Mouse (Mus musculus): ENCODE results near the gene Tsga10ip. TPM values are rescaled to one million over a fixed set of nuclear protein-coding genes. Genes with fewer than 3 reads are reported as not detected.

Tsga10ip gene
- polyA plus RNA-seq, 1 experiment from 2014 or later, result 0.15 TPM

GRCm38 (mm10) chr19:5345297-5346131 is 56.8 kb downstream of the Tsga10ip start:
- Histone ChIP-seq H3K9ac (replicated peaks; ENCODE audit: low read length) (no peak overlapping the region), H3K4me2 (ENCODE audit: low read depth, low read length) (no peak overlapping the region)
- no peak for ATAC-seq (replicated peaks; ENCODE audit: insufficient number of reproducible peaks, low FRiP score, low TSS enrichment, low read depth)

GRCm38 (mm10) chr19:5341360-5341759 is 61.0 kb downstream of the Tsga10ip start:
- Histone ChIP-seq H3K36me3 (replicated peaks; ENCODE audit: control insufficient read depth, insufficient read depth, low read depth, low read length) (no peaks in the 10 kb centered on the region), H3K27me3 (ENCODE audit: control insufficient read depth, insufficient read depth, low read length) (no peaks in the 10 kb centered on the region), H3K9ac (replicated peaks; ENCODE audit: low read length) (no peak overlapping the region), H3K9me3 (replicated peaks; ENCODE audit: control insufficient read depth, low read length) (no peaks in the 10 kb centered on the region), H3K4me1 (ENCODE audit: control insufficient read depth, insufficient read depth, low read length) (no peaks in the 10 kb centered on the region), H3K27ac (replicated peaks; ENCODE audit: low read depth, low read length) (no peak overlapping the region), H3K4me2 (ENCODE audit: low read depth, low read length) (no peak overlapping the region), H3K4me3 (ENCODE audit: low read depth, low read length) (no peak overlapping the region)
- WGBS, result 94% methylated on average over 7 of the region's 7 CpGs
- DNase-seq (ENCODE audit: low spot score), result no peak
- ATAC-seq (replicated peaks; ENCODE audit: insufficient number of reproducible peaks, low FRiP score, low TSS enrichment, low read depth), result no peak

More at GRCm38 (mm10) chr19:5345297-5346131, 56.8 kb downstream of the Tsga10ip start:
- H3K36me3 ChIP-seq (replicated peaks; ENCODE audit: control insufficient read depth, insufficient read depth, low read depth, low read length), result no peaks in the 10 kb centered on the region
- no peak overlapping the region for H3K27ac ChIP-seq (replicated peaks; ENCODE audit: low read depth, low read length)
- no peaks in the 10 kb centered on the region for H3K4me1 ChIP-seq (ENCODE audit: control insufficient read depth, insufficient read depth, low read length)
- H3K9me3 ChIP-seq (replicated peaks; ENCODE audit: control insufficient read depth, low read length), result no peaks in the 10 kb centered on the region
- H3K4me3 ChIP-seq (ENCODE audit: low read depth, low read length), result no peak overlapping the region
- no peaks in the 10 kb centered on the region for H3K27me3 ChIP-seq (ENCODE audit: control insufficient read depth, insufficient read depth, low read length)
- DNase-seq (ENCODE audit: low spot score), result no peak
- WGBS, result 58% methylated on average over 6 of the region's 6 CpGs

Other genes with a start within 250 kb of the Tsga10ip start
- gene Pacs1, start 129.4 kb downstream of the Tsga10ip start, polyA plus RNA-seq (2014; fragmentation: Nextera tagmentation; extraction: Ambion mirVana), result 24.4 and 28.4 TPM in 2 replicates
- 375 and 387 TPM in 2 replicates for gene Sf3b2, start 107.1 kb downstream of the Tsga10ip start, polyA plus RNA-seq (2014; fragmentation: Nextera tagmentation; extraction: Ambion mirVana)
- gene Gal3st3, start 104.2 kb downstream of the Tsga10ip start, polyA plus RNA-seq (2014; fragmentation: Nextera tagmentation; extraction: Ambion mirVana), result 8.5 and 11.3 TPM in 2 replicates
- gene Catsper1, start 66.8 kb downstream of the Tsga10ip start, polyA plus RNA-seq (2014; fragmentation: Nextera tagmentation; extraction: Ambion mirVana), result not detected in 2 replicates
- gene Cst6, start 53.0 kb downstream of the Tsga10ip start, polyA plus RNA-seq (2014; fragmentation: Nextera tagmentation; extraction: Ambion mirVana), result 0.69 and 1.3 TPM in 2 replicates
- 58.2 and 63.7 TPM in 2 replicates for gene Eif1ad, start 35.8 kb downstream of the Tsga10ip start, polyA plus RNA-seq (2014; fragmentation: Nextera tagmentation; extraction: Ambion mirVana)
- 464 and 487 TPM in 2 replicates for gene Banf1, start 35.4 kb downstream of the Tsga10ip start, polyA plus RNA-seq (2014; fragmentation: Nextera tagmentation; extraction: Ambion mirVana)
- 72.9 and 76.1 TPM in 2 replicates for gene Sart1, start 13.8 kb downstream of the Tsga10ip start, polyA plus RNA-seq (2014; fragmentation: Nextera tagmentation; extraction: Ambion mirVana)
- 204 and 213 TPM in 2 replicates for gene Drap1, start 22.5 kb upstream of the Tsga10ip start, polyA plus RNA-seq (2014; fragmentation: Nextera tagmentation; extraction: Ambion mirVana)
- 33.2 and 36.7 TPM in 2 replicates for gene AI837181, start 22.6 kb upstream of the Tsga10ip start, polyA plus RNA-seq (2014; fragmentation: Nextera tagmentation; extraction: Ambion mirVana)
- not detected in 2 replicates for gene Fosl1, start 45.0 kb upstream of the Tsga10ip start, polyA plus RNA-seq (2014; fragmentation: Nextera tagmentation; extraction: Ambion mirVana)
- 7.5 and 7.8 TPM in 2 replicates for gene Ccdc85b, start 55.4 kb upstream of the Tsga10ip start, polyA plus RNA-seq (2014; fragmentation: Nextera tagmentation; extraction: Ambion mirVana)
- gene Fibp, start 58.1 kb upstream of the Tsga10ip start, polyA plus RNA-seq (2014; fragmentation: Nextera tagmentation; extraction: Ambion mirVana), result 105 and 115 TPM in 2 replicates
- 1.1 and 1.4 TPM in 2 replicates for gene Ctsw, start 66.0 kb upstream of the Tsga10ip start, polyA plus RNA-seq (2014; fragmentation: Nextera tagmentation; extraction: Ambion mirVana)
- 80.9 and 91.9 TPM in 2 replicates for gene Efemp2, start 71.4 kb upstream of the Tsga10ip start, polyA plus RNA-seq (2014; fragmentation: Nextera tagmentation; extraction: Ambion mirVana)
- gene Mus81, start 85.9 kb upstream of the Tsga10ip start, polyA plus RNA-seq (2014; fragmentation: Nextera tagmentation; extraction: Ambion mirVana), result 29.6 and 39.2 TPM in 2 replicates
- gene Cfl1, start 87.9 kb upstream of the Tsga10ip start, polyA plus RNA-seq (2014; fragmentation: Nextera tagmentation; extraction: Ambion mirVana), result 3,308 and 3,397 TPM in 2 replicates
- not detected in 2 replicates for gene 1700020D05Rik, start 101.3 kb upstream of the Tsga10ip start, polyA plus RNA-seq (2014; fragmentation: Nextera tagmentation; extraction: Ambion mirVana)
- gene Snx32, start 108.0 kb upstream of the Tsga10ip start, polyA plus RNA-seq (2014; fragmentation: Nextera tagmentation; extraction: Ambion mirVana), result 8.7 and 9.8 TPM in 2 replicates
- 0.62 and 1.4 TPM in 2 replicates for gene Ovol1, start 158.1 kb upstream of the Tsga10ip start, polyA plus RNA-seq (2014; fragmentation: Nextera tagmentation; extraction: Ambion mirVana)
- 1.7 and 2.1 TPM in 2 replicates for gene Ap5b1, start 165.5 kb upstream of the Tsga10ip start, polyA plus RNA-seq (2014; fragmentation: Nextera tagmentation; extraction: Ambion mirVana)
- gene Rnaseh2c, start 199.3 kb upstream of the Tsga10ip start, polyA plus RNA-seq (2014; fragmentation: Nextera tagmentation; extraction: Ambion mirVana), result 156 and 157 TPM in 2 replicates
- gene Kat5, start 207.7 kb upstream of the Tsga10ip start, polyA plus RNA-seq (2014; fragmentation: Nextera tagmentation; extraction: Ambion mirVana), result 28.9 and 32.2 TPM in 2 replicates
- 37.0 and 39.1 TPM in 2 replicates for gene Rela, start 235.0 kb upstream of the Tsga10ip start, polyA plus RNA-seq (2014; fragmentation: Nextera tagmentation; extraction: Ambion mirVana)